Mouse (Mus musculus) G1E (cell line): ENCODE measurements at regions not wholly inside any gene's neighbourhood (a gene's known extent, or its start where the extent isn't known, plus 50 kb on each side); places are given as distances from the start of the nearest gene placed in this dataset.

ENCODE experiments used
- CTCF ChIP-seq: IDR thresholded peaks from 2 replicates; pipeline ENCODE4 v1.5.1; 2012; ENCODE audit warnings: low read depth, low read length, inconsistent platforms, mixed read lengths
- GATA1 ChIP-seq: IDR thresholded peaks from 2 replicates; pipeline ENCODE4 v1.6.1; 2012; ENCODE audit warnings: borderline replicate concordance, low read length, inconsistent platforms, mixed read lengths
- GATA2 ChIP-seq: IDR thresholded peaks from 2 replicates; pipeline ENCODE4 v1.6.1; 2012; ENCODE audit warnings: low read depth, low read length, inconsistent platforms, borderline replicate concordance
- POLR2AphosphoS5 ChIP-seq: IDR thresholded peaks from 2 replicates; pipeline ENCODE4 v1.6.1; 2012; ENCODE audit warnings: low read depth, low read length, inconsistent platforms; ENCODE audit not compliant: insufficient replicate concordance
- TAL1 ChIP-seq: conservative IDR thresholded peaks from 2 replicates; pipeline ENCODE4 v1.6.1; 2012; ENCODE audit warnings: low read depth, low read length, inconsistent platforms, mixed read lengths

- TF ChIP-seq CTCF (no peak), POLR2AphosphoS5 (no peak), TAL1 (no peak), GATA2 (no peak), GATA1 (no peak)
These were observed 295.4 kb downstream of the Klf5 start for GRCm38 (mm10) chr14:99593864-99594263.
